Mouse (Mus musculus) c-Kit-positive CD71-positive TER-119-negative erythroid progenitor cells, embryonic 14.5 days (primary cell): ENCODE data around the gene Gucy2d.

Experiments
- DNase-seq: peaks from one replicate; pipeline ENCODE4 v3.0.0-alpha.2; 2013; ENCODE audit warnings: low read depth

Gene Gucy2d

DNA sequence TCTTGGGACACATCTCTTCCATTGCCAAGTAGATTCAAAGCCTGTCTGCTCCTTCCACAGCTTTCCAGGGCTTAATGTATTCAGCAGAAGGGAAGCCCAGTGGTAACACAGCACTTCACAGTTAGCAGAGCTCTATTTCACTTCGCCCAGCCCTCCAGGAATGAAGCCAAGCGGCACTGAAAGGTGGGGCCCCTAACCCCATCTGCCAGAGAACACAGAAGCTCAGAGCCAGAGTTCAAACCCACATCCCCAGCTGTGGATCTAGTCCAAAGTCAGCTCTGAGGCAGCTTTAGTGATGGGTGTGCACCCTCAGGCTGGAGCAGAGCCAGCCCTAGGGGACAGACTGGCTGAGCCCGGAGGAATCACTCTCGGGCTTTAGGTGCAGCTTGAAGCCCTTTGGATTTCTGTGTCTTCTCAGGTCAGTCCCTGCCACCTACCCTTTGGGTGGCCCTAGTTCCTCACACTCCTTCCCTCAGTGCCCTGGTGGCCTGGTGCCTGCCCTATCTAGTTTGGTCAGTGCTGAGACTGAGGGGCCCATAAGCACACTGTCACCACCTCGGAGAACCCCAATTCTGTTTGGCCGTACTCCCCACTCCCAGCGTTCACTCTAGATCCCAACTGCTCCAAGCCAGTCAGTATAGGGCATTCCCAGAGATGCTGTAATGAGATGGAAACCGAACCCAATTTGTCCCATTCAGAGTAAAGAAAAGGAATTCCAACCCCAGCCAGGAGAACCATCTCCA, 83.0 kb downstream of the Gucy2d start:
- no peak for DNase-seq

DNA sequence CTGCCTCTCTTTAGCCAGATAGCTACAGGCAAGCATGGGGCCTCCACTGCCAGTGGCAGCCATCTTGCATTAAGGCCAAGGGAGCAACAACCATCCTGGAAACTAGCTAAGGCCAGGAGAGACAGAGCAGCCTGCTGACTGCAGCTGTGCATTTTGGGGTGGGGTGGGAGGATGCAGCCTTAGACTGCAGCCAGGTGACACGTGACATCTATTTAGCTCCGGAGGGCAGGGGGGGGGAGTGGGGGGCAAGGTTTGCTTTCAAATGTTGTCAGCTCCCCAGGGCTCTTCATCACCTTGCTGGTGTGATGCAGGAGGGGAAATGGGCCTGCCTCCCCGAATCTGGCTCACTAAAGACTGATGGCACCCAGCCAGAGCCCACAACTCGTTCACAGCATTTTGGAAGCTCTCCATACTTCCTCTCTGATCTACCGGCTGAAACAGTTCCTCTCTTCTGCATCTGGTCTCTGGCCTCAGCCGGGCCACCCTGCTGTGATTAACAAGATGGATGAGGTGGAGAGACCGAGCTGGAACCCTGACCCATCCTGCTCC, 83.7 kb downstream of the Gucy2d start:
- DNase-seq = no peak

DNA sequence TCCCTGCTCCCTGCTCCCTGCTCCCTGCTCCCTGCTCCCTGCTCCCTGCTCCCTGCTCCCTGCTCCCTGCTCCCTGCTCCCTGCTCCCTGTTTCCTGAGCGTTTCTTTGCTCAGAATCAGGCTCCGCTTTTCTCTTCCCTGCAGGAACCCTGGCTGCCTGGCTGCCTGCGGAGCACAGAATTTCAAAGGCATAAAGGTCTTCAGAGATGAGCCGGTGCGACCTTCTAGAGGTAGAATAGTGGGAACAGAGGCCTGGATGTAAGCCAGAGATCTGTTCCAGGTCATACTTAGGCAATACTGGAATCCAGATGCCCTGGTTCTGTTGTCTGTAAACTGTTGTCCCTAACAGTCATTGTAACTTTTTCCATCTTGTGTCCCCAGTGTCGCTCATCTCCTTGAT, 84.2 kb downstream of the Gucy2d start:
- no peak for DNase-seq

DNA sequence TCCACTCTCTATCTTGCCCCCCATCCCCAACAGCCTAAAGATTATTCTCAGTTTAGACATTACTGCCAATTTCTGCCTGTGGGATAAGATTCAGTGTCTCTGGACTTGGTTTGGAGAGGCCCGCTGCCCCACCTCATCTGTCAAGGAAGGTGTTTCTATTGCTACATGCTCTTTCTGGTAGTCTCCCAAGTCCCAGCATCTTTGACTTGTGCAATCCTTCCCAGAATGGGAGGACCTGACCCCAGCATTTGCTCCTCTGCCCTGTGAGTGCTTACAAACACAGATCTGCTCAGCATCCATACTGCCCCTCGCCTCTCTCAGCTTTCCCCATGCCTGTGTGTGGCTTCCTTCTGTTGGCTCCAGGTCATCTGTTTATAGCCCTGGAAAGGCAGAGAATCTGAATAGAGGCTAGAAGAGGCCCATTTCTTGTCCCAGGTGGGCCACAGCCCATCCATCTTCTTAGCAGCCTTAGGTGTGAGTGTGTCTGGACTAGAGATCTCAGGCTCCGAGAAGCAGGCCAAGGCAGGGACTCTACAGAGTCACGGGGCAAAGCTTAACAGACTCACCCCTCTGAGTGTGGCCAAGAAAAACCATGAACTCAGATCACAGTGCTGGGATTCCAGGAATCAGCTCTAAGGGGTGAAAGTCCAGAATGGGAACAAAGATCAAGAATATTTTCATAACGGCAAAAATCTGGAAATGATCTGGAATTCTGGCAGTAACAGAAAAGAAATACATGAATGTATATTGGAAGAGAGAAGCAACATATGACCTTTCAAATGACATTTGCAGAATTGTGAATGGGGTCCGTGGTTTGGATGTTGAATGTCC, 84.9 kb downstream of the Gucy2d start:
- no peak for DNase-seq
